ENCODE assay signal across 13 mouse cellular contexts in the genomic region with DNA sequence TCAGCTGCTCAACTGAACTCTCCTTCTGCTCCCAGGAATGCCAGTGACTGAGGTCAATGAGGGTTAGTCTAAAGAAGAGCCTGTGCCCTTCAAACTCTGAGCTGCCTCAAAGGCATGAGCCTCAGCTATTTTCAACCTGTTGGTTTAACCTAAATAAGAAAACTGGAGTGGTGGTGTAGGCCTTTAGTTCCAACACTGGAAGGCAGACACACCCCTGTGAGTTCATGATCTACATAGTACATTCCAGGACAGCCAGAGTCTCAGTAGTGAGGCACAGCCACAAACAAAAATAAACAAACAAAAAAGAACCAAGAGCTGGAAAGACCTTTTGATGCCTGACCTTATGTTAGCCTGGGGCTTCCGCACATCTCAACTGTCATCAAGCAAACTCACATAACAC.
"Had no signal": no experiment of that assay in that cellular context is flagged by ENCODE, and none has a peak within 500 bp of the region (broad histone marks: within the 10 kb centered on the region; RNA-seq: fewer than 3 reads in every experiment).

No protein-coding gene starts in this region.

- H3K4me2 ChIP-seq: limb, embryonic 13.5 days; lung, embryonic 14.5 days; midbrain, embryonic 12.5 days; neural tube, embryonic 13.5 days had no signal

- H3K9me3 ChIP-seq: limb, embryonic 13.5 days; midbrain, embryonic 12.5 days; neural tube, embryonic 13.5 days had no signal

- H3K27ac ChIP-seq: limb, embryonic 13.5 days; liver, embryonic 14.5 days; midbrain, embryonic 12.5 days; neural tube, embryonic 13.5 days had no signal

- DNase-seq: left cerebral cortex, postnatal 4 days; lung, embryonic 14.5 days; retina, postnatal 1 day; right cerebral cortex, postnatal 4 days; spleen, adult 18-20 months; thymus, adult 2 months; thymus, postnatal 25 days had no signal

- H3K9ac ChIP-seq: limb, embryonic 13.5 days; liver, embryonic 14.5 days; lung, embryonic 14.5 days; midbrain, embryonic 12.5 days; neural tube, embryonic 13.5 days had no signal

- H3K4me3 ChIP-seq: limb, embryonic 13.5 days; midbrain, embryonic 12.5 days; neural tube, embryonic 13.5 days had no signal

- H3K27me3 ChIP-seq: limb, embryonic 13.5 days; midbrain, embryonic 12.5 days; neural tube, embryonic 13.5 days had no signal

- ATAC-seq: intestine, embryonic 16.5 days; midbrain, embryonic 16.5 days had no signal

- H3K4me1 ChIP-seq: limb, embryonic 13.5 days; midbrain, embryonic 12.5 days; neural tube, embryonic 13.5 days had no signal
